Mouse (Mus musculus) T-helper 2 cell (primary cell): ENCODE data around the gene Capn5.
"Not testable (repeated sequence)": the region's sequence is repeated elsewhere in the genome, so short reads cannot be mapped to it uniquely, and the experiment has no call there.

Source experiments
- in situ Hi-C: fragments of 300-600 bp; cut with MboI, MseI; formaldehyde crosslinking; loops from one replicate; pipeline ENCODE4 v1.15.1; 2025; ENCODE audit warnings: high pct_unique_total_duplicates

Gene Capn5

DNA sequence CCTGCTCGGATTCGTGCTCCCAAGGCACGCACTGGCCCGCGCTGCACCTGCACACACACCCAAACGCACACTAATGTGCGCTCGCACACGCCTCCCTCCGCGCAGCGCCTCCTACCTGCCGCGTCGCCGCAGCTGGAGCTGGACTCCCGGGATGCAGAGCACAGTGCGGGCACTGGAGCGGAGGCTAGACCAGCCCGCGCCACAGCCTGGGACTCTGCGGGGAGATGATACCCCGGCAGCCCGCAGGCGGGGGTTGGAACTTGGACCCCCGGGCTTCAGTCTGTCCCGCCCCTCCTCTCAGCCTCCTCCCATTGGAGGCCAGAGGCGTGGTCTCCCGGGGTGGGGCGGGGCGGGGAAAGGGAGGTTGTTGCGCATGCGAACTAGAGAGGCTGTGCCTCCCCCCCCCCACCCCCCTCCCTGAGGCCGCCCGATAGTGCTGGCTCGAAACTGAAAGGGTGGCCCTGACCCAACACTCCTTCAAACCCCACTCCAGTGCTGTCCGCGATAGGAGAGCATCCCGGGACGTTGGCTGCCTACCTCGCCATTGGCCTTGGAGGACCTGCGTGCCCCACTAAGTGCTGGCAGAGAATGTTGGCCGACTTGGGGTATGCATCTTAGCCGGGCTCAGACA, at the start of gene Capn5:
Gene Capn5 (minus strand): TSS at position 346 of the 631 bp plus-strand sequence.
- in situ Hi-C loops, result no loop called here

GRCm38 (mm10) chr7:98223796-98224195, 45.7 kb upstream of the Capn5 start:
- in situ Hi-C loops, result no loop called here

DNA sequence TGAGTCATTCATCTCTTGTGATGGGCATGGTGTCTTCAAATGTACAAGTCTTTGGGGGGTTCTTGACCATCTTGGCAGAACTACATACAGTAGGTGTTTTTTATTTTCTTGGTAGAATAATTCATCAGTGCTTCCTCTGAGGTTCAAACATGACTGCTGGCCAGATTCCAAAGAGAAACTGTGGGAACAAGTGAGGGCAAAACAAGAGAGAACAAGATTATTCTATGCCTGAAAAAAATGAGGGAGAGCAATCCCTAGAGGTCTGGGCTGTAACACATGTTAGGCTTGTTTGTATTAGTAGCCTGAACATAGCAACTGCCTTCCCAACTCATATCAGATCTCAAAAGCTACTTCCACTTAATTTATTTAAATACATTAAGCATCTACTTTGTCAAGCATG, 38.6 kb upstream of the Capn5 start:
- in situ Hi-C loops, result no loop called here

DNA sequence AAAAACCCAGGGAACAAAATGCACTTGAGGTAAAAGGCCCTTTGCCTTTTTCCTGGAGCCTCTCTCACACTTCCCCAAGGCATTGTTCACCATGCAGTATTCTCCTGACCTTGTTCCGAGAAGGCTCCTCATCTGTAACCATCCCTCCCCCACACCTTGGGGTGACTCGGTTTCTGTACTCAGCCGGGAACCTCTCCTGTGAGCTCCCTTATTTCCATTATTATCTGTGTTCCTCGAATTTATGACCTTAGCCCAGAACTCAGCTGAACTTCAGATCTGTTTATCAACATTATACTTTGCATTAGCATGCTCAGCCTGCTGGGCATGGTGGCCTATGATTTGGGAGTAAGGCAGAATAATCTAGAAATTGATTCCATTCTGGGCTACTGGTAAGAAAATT, 24.9 kb upstream of the Capn5 start:
- in situ Hi-C loops, result no loop called here

DNA sequence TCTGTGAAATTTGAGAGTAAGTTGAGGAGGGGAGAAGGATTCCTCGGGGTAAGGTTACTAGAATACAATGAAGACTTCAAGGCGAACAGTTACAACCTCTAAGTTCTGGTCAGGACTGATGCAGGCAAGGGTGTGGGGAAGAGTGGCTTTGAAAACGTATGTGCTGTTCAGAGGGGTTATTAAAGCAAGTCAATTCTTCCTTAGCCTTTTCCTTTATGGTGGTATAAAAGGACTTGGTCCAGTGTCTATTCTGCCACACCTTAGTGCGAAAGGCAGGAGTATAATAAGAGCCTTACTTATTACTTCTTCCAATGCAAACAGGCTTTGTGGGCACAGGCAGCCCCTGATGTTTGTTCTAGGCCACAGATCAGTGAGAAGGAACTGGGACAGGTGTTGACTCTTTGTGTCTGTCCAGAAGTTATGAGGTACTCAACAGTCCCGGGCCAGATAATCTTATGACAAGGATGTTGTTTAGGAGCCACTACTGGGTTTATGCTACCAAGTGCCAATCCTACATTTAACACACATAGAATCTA, 23.5 kb upstream of the Capn5 start:
- in situ Hi-C loops, result no loop called here

DNA sequence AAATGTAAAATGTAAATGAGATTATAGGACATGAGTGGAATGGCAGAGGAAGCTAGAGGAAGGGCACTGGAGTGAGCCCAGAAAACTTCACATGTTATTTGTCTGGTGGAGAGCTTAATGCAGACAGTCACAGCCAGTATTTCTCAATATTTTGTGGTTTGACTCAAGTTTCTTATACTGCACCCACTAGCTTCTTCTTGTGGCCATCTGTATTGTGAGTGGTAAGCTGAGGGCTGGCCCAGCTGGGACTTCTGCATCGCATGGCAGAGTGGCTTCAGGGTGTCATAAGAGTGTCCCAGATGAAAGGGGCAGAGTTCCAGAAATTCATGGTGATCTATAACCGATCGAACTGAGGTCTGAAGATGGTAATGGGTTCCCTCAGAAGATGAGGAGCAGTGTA, 22.3 kb upstream of the Capn5 start:
- in situ Hi-C loops, result no loop called here

DNA sequence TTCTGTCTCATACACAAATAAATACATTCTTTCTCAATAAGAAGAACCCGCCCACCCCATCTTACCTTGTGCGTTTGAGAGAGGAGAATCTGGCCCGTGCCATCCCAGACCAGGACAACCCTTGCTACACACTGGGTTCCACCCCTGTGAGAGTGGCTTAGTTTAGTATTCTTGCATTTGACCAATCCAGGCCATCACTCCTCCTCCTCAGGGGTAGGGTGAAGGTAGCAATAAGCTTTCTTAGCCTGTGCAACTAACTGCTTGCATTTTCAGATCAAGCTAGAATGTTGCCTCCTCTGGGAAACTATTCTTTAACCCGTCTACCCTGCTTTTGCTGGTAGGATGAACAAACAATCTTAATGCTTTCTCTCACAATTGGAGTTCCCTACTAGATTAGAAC, 21.3 kb upstream of the Capn5 start, which contains the start of gene B3gnt6:
Gene B3gnt6 (minus strand): TSS at position 101 of the 400 bp plus-strand sequence.
- in situ Hi-C loops, result no loop called here

DNA sequence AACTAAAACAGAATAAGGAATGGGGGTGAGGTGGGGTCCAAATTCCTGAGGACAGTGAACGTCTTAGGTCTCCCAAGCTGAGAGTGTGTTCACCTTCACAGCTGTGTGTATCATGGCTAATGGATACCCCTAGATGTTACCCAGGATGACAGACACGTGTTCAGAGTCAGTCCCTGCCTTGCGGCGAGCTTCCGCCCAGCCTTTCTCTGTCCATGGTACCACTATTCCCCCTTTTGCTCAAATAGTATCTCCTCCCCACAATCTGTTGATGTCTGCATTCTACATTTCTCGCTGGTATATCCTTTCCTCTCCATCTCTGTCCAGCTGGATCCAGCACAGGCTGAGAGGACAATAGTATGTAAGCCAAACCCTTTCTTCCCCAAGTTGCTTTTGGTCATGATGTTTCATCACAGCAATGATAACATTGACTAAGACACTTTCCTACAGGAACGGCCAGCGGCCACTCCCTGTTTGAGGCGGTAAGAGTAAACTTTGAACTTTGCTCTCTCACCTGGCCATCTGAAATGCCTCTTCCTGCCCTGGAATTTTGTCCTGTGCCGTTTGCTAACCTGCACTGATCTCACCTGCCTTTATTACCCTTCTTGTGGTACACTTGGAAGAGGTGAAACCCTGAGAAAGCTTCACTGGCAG, 17.2 kb upstream of the Capn5 start:
- in situ Hi-C loops, result no loop called here

DNA sequence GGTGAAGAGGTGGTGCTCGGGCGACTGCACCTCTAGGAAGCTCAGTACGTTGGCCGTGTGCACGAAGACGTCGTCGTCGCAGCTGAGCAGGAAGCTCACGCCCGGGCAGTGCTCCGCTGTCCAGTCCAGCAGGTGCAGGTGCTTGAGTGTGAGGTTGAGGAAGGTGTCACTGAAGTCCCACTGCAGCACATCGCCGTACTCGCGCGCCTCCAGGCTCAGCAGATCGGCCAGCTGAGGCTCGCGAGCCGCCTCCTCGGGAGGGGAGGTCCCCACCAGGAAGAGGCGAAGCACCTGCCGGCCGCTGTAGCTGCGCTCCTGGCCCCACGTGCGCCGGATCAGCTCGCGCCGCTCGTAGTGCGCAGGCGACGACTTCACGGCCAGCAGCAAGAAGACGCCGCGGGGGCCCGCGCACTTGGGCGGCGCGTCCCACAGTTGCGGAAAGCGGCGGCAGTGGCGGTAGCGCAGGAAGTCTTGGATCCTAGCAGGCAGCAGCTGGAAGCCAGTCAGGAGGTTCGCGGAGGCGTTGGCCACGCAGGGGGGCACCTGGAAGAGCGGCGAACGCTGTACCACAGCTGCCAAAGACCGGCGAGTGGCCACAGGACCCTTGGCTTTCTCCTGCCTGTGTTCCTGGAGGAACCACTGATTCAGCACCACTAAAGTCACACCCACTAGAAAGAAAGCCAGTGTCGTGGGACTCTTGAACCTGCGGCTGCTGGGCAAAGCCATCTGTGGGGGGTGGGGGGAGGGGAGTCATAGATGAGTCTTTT, 16.1 kb upstream of the Capn5 start:
- in situ Hi-C loops, result no loop called here

GRCm38 (mm10) chr7:98193515-98194025, 15.5 kb upstream of the Capn5 start:
- in situ Hi-C loops, result no loop called here

DNA sequence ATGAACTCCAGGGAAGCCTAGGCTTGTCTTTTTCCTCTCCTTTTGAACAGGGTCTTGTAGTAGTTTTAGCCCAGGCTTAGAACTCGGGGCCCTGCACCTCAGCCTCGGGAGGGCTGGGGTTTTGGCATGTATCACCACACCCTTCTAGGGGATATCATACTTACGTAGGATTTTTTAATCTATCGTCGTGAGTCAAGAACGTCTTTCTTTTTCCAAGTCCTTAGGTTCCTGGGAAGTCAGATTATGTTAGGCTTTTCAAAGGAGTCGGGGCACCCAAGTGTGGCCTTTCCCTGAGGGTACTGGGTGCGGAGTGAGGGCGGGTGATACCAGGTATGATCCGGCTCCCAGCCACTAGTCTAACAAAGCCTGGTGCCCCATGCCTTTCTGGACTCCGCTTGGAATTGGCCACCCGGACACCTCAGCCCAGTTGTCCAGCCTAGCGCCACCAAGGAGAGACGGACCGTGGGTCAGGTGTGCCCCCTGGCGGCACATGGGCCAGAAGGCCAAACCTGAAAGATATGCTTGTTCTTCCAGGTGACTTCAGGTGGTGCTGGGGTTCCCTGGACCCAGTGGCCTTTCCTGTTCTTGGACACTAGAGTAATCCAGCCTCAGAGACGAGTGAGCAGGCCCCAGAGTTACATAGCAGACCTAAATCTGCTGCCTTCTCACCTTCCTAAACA, 13.6 kb upstream of the Capn5 start:
- in situ Hi-C loops, result no loop called here

DNA sequence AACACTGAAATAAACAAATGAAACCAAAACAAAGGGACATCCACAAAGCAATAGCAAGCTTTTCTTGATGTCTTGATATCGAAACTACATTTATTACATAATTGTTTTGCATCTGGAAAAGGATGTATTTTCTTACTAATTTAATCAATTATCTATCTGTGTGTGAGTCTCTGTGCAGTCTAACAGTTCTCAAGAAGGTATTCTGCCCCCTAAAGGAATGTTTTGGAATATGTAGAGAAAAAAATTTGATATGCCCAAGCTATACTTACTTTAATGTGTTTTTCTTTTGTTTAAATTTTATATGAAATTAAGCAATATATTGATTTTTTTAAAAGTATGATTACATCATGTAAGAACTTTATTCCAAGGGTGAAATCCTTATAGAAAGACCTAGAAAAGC, 12.5 kb upstream of the Capn5 start:
- in situ Hi-C loops, result no loop called here

- in situ Hi-C loops, result no loop called here
Observed at GRCm38 (mm10) chr7:98189745-98190144, 11.7 kb upstream of the Capn5 start.

GRCm38 (mm10) chr7:98188680-98189079, 10.6 kb upstream of the Capn5 start:
- in situ Hi-C loops, result no loop called here

GRCm38 (mm10) chr7:98188238-98188637, 10.2 kb upstream of the Capn5 start:
- in situ Hi-C loops, result no loop called here

GRCm38 (mm10) chr7:98187332-98187731, 9.3 kb upstream of the Capn5 start:
- in situ Hi-C loops, result not testable (repeated sequence)

DNA sequence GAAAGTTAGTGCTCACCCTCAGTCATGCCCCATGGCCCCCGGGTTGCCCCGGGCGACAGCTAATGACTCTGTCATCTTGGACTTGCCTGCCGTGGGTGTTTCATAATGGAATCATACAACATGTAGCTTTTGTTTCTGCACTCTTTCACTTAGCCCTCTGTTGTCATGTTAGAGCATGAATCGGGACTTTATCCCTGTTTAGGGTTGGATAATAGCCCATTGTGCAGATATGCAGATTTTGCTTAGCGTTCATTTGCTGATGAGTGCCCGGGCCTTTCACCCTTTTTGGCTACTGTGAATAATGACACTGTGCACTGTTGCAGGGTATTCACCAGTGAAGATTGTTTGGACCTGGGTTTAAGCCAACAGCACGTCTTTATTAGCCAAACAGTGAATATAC, 8.6 kb upstream of the Capn5 start:
- in situ Hi-C loops, result no loop called here

- in situ Hi-C loops, result no loop called here
Observed at GRCm38 (mm10) chr7:98185326-98185725, 7.3 kb upstream of the Capn5 start.

GRCm38 (mm10) chr7:98178560-98179231, 622 bp upstream of the Capn5 start:
- in situ Hi-C loops, result no loop called here

DNA sequence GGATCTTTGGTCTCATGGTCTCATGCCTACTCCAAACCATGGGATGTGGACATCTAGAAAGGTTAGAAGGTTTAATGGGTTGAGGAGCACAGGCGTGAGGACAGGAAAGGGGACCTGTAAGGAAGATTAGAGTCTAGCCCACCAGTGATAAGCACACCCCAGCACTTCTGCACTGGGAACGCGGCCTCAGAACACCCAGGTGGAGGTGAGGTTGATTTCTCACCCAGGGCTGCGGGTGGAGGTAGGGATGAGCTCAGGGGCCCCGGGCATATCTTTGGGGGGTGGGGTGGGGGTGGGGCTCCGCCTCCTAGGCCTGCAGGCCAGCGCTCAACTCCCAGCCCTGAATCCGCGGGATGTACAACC, 527 bp downstream of the Capn5 start:
- in situ Hi-C loops, result no loop called here

DNA sequence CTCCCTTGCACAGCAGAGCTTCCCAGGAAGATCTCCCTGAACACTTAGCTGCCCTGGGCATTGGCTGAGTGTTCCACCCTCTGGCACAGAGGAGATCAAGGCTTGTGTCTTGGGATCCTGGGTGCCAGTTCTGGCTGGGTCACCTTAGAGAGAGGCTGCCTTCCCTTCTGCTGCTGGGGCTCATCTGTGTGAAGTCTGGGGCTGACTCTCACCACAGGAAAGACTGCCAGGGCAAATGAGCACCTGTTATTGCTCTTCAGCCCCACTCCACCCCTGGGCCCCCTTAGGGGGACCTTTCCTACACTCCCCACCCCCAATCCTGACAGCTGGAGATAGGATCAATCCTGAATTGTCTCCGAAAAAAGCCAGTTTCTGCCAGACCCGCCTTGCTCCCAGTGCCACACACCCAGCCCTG, 996 bp downstream of the Capn5 start:
- in situ Hi-C loops, result no loop called here
